Mouse (Mus musculus): ENCODE results near the gene Rabgap1l.

GRCm38 (mm10) chr1:160729944-160730343, 63.1 kb downstream of the Rabgap1l start:
- no peak for TF ChIP-seq CTCF (IDR thresholded peaks at IDR 0.05)
- TF ChIP-seq POLR2A (IDR thresholded peaks at IDR 0.05; ENCODE audit: insufficient read depth, low read depth, low read length), result no peak
